Mouse (Mus musculus) retina, adult 2 months (tissue): ENCODE data around the gene Tigar.

Experiments used
- DNase-seq: peaks from one replicate; pipeline ENCODE4 v3.0.0-alpha.2; 2012; ENCODE audit warnings: low read depth, low spot score

Gene Tigar

GRCm38 (mm10) chr6:127142154-127143123 lies 33.1 kb upstream of the Tigar start:
- DNase-seq, result peak; percentile 29

GRCm38 (mm10) chr6:127138962-127139361 lies 29.6 kb upstream of the Tigar start:
- DNase-seq, result no peak

- no peak for DNase-seq
These were observed 24.3 kb upstream of the Tigar start for GRCm38 (mm10) chr6:127133433-127134245.

- DNase-seq, result no peak
These were observed 23.4 kb upstream of the Tigar start for GRCm38 (mm10) chr6:127132719-127133118.

GRCm38 (mm10) chr6:127131946-127132345 lies 22.6 kb upstream of the Tigar start:
- DNase-seq, result no peak

- DNase-seq, result no peak
These were observed 21.0 kb upstream of the Tigar start for GRCm38 (mm10) chr6:127130377-127130776.

- no peak for DNase-seq
These were observed 20.3 kb upstream of the Tigar start for GRCm38 (mm10) chr6:127129659-127130058.

GRCm38 (mm10) chr6:127123506-127123905 lies 14.1 kb upstream of the Tigar start:
- DNase-seq, result no peak

GRCm38 (mm10) chr6:127122996-127123395 lies 13.6 kb upstream of the Tigar start:
- DNase-seq, result no peak

- no peak for DNase-seq
These were observed 13.0 kb upstream of the Tigar start for GRCm38 (mm10) chr6:127122221-127122806.

- no peak for DNase-seq
These were observed 5.5 kb upstream of the Tigar start for GRCm38 (mm10) chr6:127114753-127115456.

- DNase-seq, result peak; percentile 53
These were observed 843 bp downstream of the Tigar start for GRCm38 (mm10) chr6:127108368-127109060.

GRCm38 (mm10) chr6:127107413-127107812 lies 1.9 kb downstream of the Tigar start:
- DNase-seq, result no peak

GRCm38 (mm10) chr6:127106726-127107125 lies 2.6 kb downstream of the Tigar start:
- no peak for DNase-seq

- no peak for DNase-seq
These were observed 3.2 kb downstream of the Tigar start for GRCm38 (mm10) chr6:127106189-127106588.

- no peak for DNase-seq
These were observed 4.2 kb downstream of the Tigar start for GRCm38 (mm10) chr6:127105107-127105506.

- DNase-seq, result no peak
These were observed 4.8 kb downstream of the Tigar start for GRCm38 (mm10) chr6:127104396-127105029.

- DNase-seq, result no peak
These were observed 5.7 kb downstream of the Tigar start for GRCm38 (mm10) chr6:127103506-127104275.

- no peak for DNase-seq
These were observed 14.8 kb downstream of the Tigar start for GRCm38 (mm10) chr6:127094565-127094964.

GRCm38 (mm10) chr6:127086739-127087138 lies 22.6 kb downstream of the Tigar start:
- DNase-seq, result no peak
